Mouse (Mus musculus): Measurements from ENCODE around the gene Vps36.

The Vps36 gene

DNA sequence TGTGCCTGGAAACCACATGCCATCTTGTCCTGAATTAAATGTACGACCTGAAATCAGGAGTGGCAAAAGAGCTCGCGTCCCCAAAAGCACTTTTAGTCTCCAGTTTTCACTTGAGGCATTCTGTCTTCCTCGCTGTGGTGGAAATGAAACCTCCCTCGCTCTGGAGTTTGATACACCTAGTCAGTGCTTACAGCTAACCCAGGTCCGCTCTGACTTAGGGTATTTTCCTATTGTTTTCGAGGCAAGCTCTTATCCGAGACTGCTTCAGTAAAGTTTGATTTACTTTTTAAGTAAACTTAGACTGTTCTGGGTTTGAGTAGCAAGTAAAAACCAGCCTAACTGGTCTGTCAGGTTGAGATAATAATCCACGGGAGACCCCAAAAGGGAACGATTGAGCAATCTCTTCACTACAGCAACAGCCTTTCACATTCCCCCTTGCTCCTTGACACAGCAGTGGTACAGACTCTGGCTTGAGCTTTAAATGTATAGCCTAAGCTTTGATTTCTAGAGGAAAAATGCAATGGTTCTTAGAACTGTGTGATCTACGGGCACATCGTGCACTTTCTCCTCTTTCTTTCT, 912 bp downstream of the Vps36 start:
- peaks cover 21% of the 10 kb centered on the region for H3K4me1 ChIP-seq (replicated peaks; ENCODE audit: low read depth, low read length)
- no peaks in the 10 kb centered on the region for H3K9me3 ChIP-seq (ENCODE audit: low read length)
- TF ChIP-seq POU5F1 (IDR thresholded peaks at IDR 0.05; ENCODE audit: borderline replicate concordance, low read length) (no peak), NANOG (IDR thresholded peaks at IDR 0.05; ENCODE audit: borderline replicate concordance, low read length) (no peak), CTCF (conservative IDR thresholded peaks at IDR 0.05; ENCODE audit: low read length) (no peak)
- H3K36me3 ChIP-seq (ENCODE audit: insufficient read depth, low read length) = no peaks in the 10 kb centered on the region; the same call in 1 of the 2 replicates
- H3K27me3 ChIP-seq (ENCODE audit: insufficient read depth, low read length) = peaks cover 3% of the 10 kb centered on the region; the same call in 1 of the 2 replicates
- peak overlapping the region; percentile 91 for H3K4me3 ChIP-seq (replicated peaks; ENCODE audit: low read length)

DNA sequence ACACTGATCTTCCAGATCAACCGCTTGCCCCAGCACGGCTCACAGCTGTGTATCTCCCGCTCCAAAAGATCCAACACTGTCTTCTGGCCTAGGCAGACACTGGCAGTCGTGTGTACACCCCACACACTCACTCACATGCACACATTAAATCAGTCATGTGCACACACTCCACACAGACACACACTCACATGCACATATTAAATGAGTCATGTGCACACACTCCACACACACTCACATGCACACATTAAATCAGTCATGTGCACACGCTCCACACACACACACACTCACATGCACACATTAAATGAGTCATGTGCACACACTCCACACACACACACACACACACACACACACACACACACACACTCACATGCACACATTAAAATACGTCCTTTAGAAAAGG, 5.3 kb downstream of the Vps36 start:
- H3K36me3 ChIP-seq (ENCODE audit: insufficient read depth, low read length) = peaks cover 18% of the 10 kb centered on the region; the same call in 1 of the 2 replicates
- H3K4me1 ChIP-seq (replicated peaks; ENCODE audit: low read depth, low read length) = peaks cover 19% of the 10 kb centered on the region
- H3K27me3 ChIP-seq (ENCODE audit: insufficient read depth, low read length) = peaks cover 3% of the 10 kb centered on the region; the same call in 1 of the 2 replicates
- H3K9me3 ChIP-seq (ENCODE audit: low read length) = no peaks in the 10 kb centered on the region
- H3K4me3 ChIP-seq (replicated peaks; ENCODE audit: low read length) = no peak overlapping the region
- TF ChIP-seq CTCF (conservative IDR thresholded peaks at IDR 0.05; ENCODE audit: low read length) = no peak
- TF ChIP-seq NANOG (IDR thresholded peaks at IDR 0.05; ENCODE audit: borderline replicate concordance, low read length) = no peak
- no peak for TF ChIP-seq POU5F1 (IDR thresholded peaks at IDR 0.05; ENCODE audit: borderline replicate concordance, low read length)

DNA sequence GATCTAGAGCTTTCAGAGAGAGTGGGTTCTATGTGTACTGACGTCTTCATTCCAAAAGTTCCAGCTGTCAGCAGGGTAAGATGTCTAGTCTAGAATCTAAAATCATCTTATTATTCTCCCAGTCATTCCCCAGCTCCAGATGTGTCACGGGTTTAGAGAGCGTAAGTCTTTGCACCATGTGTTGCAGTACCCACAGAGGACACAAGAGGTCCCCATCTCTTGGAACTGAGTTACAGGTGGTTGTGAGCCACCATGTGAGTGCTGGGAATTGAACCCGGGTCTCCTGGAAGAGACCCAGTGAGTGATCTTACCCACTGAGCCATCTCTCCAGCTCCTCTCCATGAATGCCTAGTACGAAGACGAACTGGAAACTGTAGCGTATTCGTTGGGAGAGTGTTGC, 6.9 kb downstream of the Vps36 start:
- Histone ChIP-seq H3K36me3 (ENCODE audit: insufficient read depth, low read length) (peaks cover 18% of the 10 kb centered on the region; the same call in 1 of the 2 replicates), H3K4me1 (replicated peaks; ENCODE audit: low read depth, low read length) (peaks cover 7% of the 10 kb centered on the region; the same call in 1 of the 2 replicates), H3K27me3 (ENCODE audit: insufficient read depth, low read length) (no peaks in the 10 kb centered on the region), H3K9me3 (ENCODE audit: low read length) (no peaks in the 10 kb centered on the region), H3K4me3 (replicated peaks; ENCODE audit: low read length) (no peak overlapping the region)
- peak; percentile 76 for TF ChIP-seq CTCF (conservative IDR thresholded peaks at IDR 0.05; ENCODE audit: low read length)
- TF ChIP-seq NANOG (IDR thresholded peaks at IDR 0.05; ENCODE audit: borderline replicate concordance, low read length) = no peak
- no peak for TF ChIP-seq POU5F1 (IDR thresholded peaks at IDR 0.05; ENCODE audit: borderline replicate concordance, low read length)

DNA sequence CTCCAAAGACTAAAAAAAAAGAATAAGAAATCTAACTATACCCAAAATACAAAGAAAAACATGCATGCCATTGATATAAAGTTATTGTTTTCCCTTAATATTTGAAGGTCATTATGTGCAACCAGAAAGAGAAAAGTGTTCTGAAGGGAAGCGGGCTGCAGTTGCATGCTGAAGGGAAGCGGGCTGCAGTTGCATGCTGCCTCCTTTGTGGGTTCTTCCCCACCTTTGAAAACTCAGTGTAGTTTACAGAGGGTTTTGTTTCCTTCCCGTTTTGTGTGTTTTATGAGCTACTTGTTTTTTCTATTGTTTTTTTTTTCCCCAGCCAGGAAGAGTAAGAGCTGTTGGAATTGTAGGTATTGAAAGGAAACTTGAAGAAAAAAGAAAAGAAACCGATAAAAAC, 14.9 kb downstream of the Vps36 start:
- H3K36me3 ChIP-seq (ENCODE audit: insufficient read depth, low read length) = peaks cover 42% of the 10 kb centered on the region
- TF ChIP-seq NANOG (IDR thresholded peaks at IDR 0.05; ENCODE audit: borderline replicate concordance, low read length) = no peak
- TF ChIP-seq POU5F1 (IDR thresholded peaks at IDR 0.05; ENCODE audit: borderline replicate concordance, low read length) = no peak
- no peak for TF ChIP-seq CTCF (conservative IDR thresholded peaks at IDR 0.05; ENCODE audit: low read length)
- no peaks in the 10 kb centered on the region for H3K4me1 ChIP-seq (replicated peaks; ENCODE audit: low read depth, low read length)
- H3K4me3 ChIP-seq (replicated peaks; ENCODE audit: low read length) = no peak overlapping the region
- no peaks in the 10 kb centered on the region for H3K9me3 ChIP-seq (ENCODE audit: low read length)
- H3K27me3 ChIP-seq (ENCODE audit: insufficient read depth, low read length) = no peaks in the 10 kb centered on the region

DNA sequence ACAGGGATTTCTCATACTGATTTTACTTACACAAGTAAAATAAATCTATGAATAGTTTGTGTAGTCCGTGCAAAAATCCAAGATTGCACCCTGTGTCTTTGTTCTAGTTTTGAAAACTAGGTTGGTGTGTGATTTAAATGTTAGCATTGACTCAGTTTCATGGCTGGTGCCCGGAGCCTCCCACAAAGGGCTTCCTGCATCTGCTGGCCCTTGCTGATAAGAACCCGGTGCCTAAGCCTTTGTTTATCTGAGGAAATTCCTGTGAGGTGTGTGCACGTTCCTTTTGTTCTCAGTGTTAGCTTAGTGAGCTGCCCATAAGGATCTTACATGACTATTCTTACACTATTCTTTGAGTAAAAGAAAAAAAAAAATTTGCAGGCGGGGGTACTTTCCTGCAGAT, 16.4 kb downstream of the Vps36 start:
- Histone ChIP-seq H3K27me3 (ENCODE audit: insufficient read depth, low read length) (no peaks in the 10 kb centered on the region), H3K4me1 (replicated peaks; ENCODE audit: low read depth, low read length) (no peaks in the 10 kb centered on the region), H3K4me3 (replicated peaks; ENCODE audit: low read length) (no peak overlapping the region), H3K36me3 (ENCODE audit: insufficient read depth, low read length) (peaks cover 47% of the 10 kb centered on the region), H3K9me3 (ENCODE audit: low read length) (no peaks in the 10 kb centered on the region)
- TF ChIP-seq NANOG (IDR thresholded peaks at IDR 0.05; ENCODE audit: borderline replicate concordance, low read length) (no peak), CTCF (conservative IDR thresholded peaks at IDR 0.05; ENCODE audit: low read length) (no peak), POU5F1 (IDR thresholded peaks at IDR 0.05; ENCODE audit: borderline replicate concordance, low read length) (no peak)

DNA sequence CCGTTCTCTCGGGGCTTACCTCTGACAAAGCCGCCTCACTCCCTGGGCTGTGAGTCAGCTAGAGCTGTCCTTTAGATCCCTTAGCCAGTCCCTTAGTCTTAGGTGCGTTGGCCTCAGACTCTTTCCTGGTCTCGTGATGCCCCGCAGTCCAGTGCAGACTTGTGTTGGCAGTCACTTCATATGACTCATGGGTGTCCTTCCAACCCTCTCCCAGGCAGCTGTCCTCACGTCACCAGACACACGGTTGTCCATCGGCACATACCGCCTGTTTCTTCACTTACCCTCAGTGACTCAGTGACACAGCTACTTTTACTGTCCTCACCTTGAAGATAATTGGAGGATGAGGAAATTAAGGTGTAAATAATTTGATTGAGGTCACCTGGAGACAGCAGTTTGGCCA, 22.2 kb downstream of the Vps36 start:
- Histone ChIP-seq H3K36me3 (ENCODE audit: insufficient read depth, low read length) (peaks cover 68% of the 10 kb centered on the region), H3K9me3 (ENCODE audit: low read length) (no peaks in the 10 kb centered on the region), H3K4me3 (replicated peaks; ENCODE audit: low read length) (no peak overlapping the region), H3K27me3 (ENCODE audit: insufficient read depth, low read length) (no peaks in the 10 kb centered on the region), H3K4me1 (replicated peaks; ENCODE audit: low read depth, low read length) (peaks cover 13% of the 10 kb centered on the region)
- no peak for TF ChIP-seq POU5F1 (IDR thresholded peaks at IDR 0.05; ENCODE audit: borderline replicate concordance, low read length)
- no peak for TF ChIP-seq CTCF (conservative IDR thresholded peaks at IDR 0.05; ENCODE audit: low read length)
- TF ChIP-seq NANOG (IDR thresholded peaks at IDR 0.05; ENCODE audit: borderline replicate concordance, low read length) = no peak

DNA sequence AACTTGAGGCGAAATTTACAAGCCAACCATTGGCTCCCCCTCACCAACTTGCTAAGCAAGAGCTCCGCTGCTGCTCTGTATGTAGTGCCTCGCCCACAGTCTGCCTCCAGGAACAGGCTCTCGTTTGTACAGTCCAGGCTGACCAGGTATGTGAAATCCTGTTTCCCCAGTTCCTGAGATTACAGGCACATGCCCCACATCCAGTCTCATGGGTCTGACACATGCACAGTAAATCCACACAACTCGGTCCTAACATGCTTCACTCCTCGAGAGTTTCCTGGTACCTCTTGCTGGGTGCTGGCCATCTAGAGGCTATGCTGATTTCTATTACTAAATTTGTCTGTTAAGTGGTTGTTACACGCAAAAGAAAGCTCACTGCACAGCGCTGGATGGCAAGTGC, 33.8 kb downstream of the Vps36 start:
- TF ChIP-seq CTCF (conservative IDR thresholded peaks at IDR 0.05; ENCODE audit: low read length) (no peak), POU5F1 (IDR thresholded peaks at IDR 0.05; ENCODE audit: borderline replicate concordance, low read length) (no peak), NANOG (IDR thresholded peaks at IDR 0.05; ENCODE audit: borderline replicate concordance, low read length) (no peak)
- peaks cover 23% of the 10 kb centered on the region for H3K27me3 ChIP-seq (ENCODE audit: insufficient read depth, low read length)
- peaks cover 35% of the 10 kb centered on the region for H3K4me1 ChIP-seq (replicated peaks; ENCODE audit: low read depth, low read length)
- no peak overlapping the region for H3K4me3 ChIP-seq (replicated peaks; ENCODE audit: low read length)
- H3K9me3 ChIP-seq (ENCODE audit: low read length) = no peaks in the 10 kb centered on the region
- peaks cover 2% of the 10 kb centered on the region; the same call in 1 of the 2 replicates for H3K36me3 ChIP-seq (ENCODE audit: insufficient read depth, low read length)

DNA sequence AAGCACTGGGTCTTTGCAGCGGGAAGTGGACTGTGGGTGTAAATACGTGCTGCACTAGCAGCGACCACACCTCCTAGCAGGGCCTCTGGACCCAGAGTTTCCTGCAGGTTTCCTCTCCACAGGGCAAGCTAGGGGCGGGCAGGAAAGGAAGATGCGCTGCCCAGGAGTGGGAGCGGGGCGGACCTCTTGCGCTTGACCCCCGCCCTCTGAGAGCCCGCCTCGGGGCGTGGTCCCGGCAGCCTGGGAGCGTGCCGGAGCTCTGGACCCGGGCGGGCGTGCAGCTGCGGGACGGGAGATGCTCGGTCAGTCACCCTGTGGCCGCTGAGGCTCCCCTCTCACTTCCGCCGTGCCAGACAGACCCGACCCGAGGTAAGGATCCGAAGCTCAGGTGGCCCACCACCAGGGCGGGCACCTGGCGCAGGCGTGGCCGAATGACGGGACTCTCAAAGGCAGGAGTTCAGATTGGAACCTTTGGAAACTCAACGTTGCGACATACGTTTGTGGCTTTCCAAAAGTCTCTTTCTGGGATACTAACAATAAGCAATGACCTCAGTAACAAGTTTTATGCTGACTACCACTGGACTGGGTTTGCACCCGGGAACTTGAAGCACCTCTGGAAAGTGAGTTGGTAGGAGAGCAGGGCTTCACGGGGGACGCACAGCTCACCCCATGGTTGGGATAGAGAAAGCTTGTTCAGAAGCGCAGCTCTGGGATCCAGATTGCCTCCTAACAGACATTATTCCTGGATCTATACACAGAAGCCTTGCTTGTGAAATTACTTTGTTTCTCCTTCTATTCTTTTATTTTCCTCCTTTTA, 34.7 kb downstream of the Vps36 start, which contains the start of gene Thsd1:
Thsd1 (plus strand) TSS at position 253 of the 817 bp plus-strand sequence.
- Histone ChIP-seq H3K4me3 (replicated peaks; ENCODE audit: low read length) (peak within 1 kb of the TSS; percentile 83), H3K4me1 (replicated peaks; ENCODE audit: low read depth, low read length) (peaks cover 35% of the 10 kb centered on the region), H3K27me3 (ENCODE audit: insufficient read depth, low read length) (peaks cover 23% of the 10 kb centered on the region), H3K36me3 (ENCODE audit: insufficient read depth, low read length) (peaks cover 2% of the 10 kb centered on the region; the same call in 1 of the 2 replicates), H3K9me3 (ENCODE audit: low read length) (no peaks in the 10 kb centered on the region)
- TF ChIP-seq NANOG (IDR thresholded peaks at IDR 0.05; ENCODE audit: borderline replicate concordance, low read length) (no peak), CTCF (conservative IDR thresholded peaks at IDR 0.05; ENCODE audit: low read length) (no peak), POU5F1 (IDR thresholded peaks at IDR 0.05; ENCODE audit: borderline replicate concordance, low read length) (no peak)
